Mouse (Mus musculus) CH12.LX (cell line): ENCODE measurements around the gene Aftph.

ENCODE experiments used
- CHD2 ChIP-seq: IDR thresholded peaks from 2 replicates; pipeline ENCODE4 v1.6.1; 2011; ENCODE audit warnings: low read length, improper control_type of control experiment
- MXI1 ChIP-seq: IDR thresholded peaks from 2 replicates; pipeline ENCODE4 v1.6.1; 2011; ENCODE audit warnings: mild to moderate bottlenecking, low read depth, low read length, improper control_type of control experiment

DNA sequence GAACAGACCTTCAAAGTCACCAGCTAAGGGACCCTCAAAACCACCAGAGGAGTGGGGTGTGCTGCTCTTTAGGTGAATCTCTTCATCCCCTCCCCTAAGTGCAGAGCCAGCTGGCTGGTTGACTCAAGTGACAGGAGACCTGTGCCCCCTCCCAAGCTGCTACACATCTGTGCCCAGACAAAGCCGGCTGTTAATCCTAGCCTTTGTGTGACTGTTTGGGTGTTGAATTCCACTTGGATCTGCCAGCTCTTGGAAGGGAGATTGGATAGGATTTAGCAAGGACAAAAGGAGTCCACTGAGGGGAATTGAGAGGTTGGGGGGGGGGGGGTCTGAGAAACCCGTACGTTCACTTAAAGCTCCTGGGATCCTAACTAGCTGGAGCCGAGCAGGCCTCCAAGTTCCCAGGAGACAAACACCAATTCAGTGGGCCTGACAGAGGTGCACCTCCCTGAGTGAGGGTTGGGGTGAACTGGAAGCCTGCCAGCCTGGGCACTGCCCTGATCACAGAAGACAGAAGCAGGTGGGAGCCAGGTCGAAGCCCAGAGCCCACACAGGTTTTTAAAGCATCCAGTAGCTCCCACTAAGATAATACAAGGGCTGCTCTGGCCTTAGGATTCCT is 77.7 kb downstream of the Aftph start:
- TF ChIP-seq CHD2, result no peak
- no peak for TF ChIP-seq MXI1
